Mouse (Mus musculus): ENCODE results near the gene Rfx3.

DNA sequence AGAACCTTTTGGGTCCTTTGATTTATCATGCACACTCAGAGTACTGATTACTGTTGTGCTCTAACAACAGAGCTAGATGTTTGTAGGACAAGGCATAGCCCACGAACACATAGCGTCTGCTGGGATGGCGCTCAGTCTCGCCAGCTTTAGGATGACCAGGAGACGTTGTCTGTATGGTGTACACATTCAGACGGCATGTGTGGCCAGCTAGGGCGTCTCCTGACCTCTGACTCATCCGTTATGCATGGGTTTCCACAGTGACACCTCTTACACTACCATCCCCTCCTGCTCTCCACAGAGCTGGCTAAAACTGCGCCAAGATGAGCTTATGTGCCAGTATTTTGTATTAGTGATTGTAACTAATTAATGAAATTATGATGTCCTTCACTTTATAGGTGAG is 108.4 kb downstream of the Rfx3 start:
- TF ChIP-seq ZNF384 (IDR thresholded peaks at IDR 0.05; ENCODE audit: low read depth, low read length) = no peak
- no peak for TF ChIP-seq MAFK (IDR thresholded peaks at IDR 0.05; ENCODE audit: insufficient read depth, low read depth, low read length)
- TF ChIP-seq CHD2 (IDR thresholded peaks at IDR 0.05; ENCODE audit: low read depth, low read length) = no peak
